Mouse (Mus musculus): ENCODE data around the gene Jakmip3.

DNA sequence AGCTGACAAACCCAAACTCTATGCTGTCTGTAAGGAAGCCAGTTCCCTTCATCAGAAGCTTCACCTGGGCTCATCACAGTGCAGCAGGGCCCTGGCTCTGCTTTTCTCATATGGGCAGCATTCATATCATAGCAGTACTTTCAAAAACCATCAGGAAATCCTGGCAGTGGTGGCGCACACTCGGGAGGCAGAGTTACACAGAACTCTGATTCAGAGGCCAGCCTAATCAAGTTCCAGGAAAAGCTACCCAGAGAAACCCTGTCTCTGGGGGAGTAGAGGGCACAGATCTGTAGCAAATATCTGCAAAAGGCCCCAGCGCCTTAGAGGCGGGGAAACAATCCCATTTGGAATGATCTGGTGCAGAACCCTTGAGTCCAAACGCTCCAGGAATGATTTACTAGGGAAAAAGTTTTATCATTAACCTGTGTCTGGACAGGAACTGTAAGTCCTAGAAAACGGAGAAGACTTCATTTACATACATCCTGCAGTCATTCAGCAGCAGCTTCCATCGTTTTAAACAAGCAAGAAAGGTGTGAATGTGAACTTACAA, 36.6 kb upstream of the Jakmip3 start:
- TF ChIP-seq CTCF (IDR thresholded peaks at IDR 0.05; ENCODE audit: extremely low read depth, insufficient read length, insufficient replicate concordance, low read depth, low read length) = no peak
- no peak for TF ChIP-seq POLR2A (IDR thresholded peaks at IDR 0.05; ENCODE audit: low read depth, low read length)
